Mouse (Mus musculus) stomach, postnatal 0 days (tissue): ENCODE measurements around the gene Wt1.

ENCODE experiments used
- CTCF ChIP-seq: IDR thresholded peaks from 2 replicates; pipeline ENCODE4 v1.5.1; 2016; ENCODE audit warnings: antibody characterized with exemption, low read depth, mild to moderate bottlenecking, moderate library complexity
- EP300 ChIP-seq: optimal IDR thresholded peaks from 2 replicates; pipeline ENCODE3; 2016; ENCODE audit warnings: antibody characterized with exemption

GRCm38 (mm10) chr2:105174254-105174653, 47.9 kb downstream of the Wt1 start:
- TF ChIP-seq EP300 (no peak), CTCF (no peak)
